In genomic region chr19:4072706-4073424, GRCm38 (mm10) we compare ENCODE assay signal across 25 mouse cellular contexts. TPM values are rescaled to one million over a fixed set of nuclear protein-coding genes. Genes with fewer than 3 reads are reported as not detected.
DNase-seq lines count a peak whose midpoint lies in the region; ATAC-seq and TF ChIP-seq lines count a peak whose summit lies in the region.
"Had no signal": no experiment of that assay in that cellular context is flagged by ENCODE, and none has a peak within 500 bp of the region (broad histone marks: within the 10 kb centered on the region; RNA-seq: fewer than 3 reads in every experiment).

No protein-coding gene starts in this region.

- no peak overlapping the region for H3K4me3 ChIP-seq in kidney, embryonic 16.5 days (ENCODE audit: low read length)
- H3K4me3 ChIP-seq in liver, postnatal 0 days (ENCODE audit: low read depth, low read length): no peak overlapping the region
- no peak overlapping the region for H3K4me3 ChIP-seq in liver, embryonic 12.5 days
- H3K4me3 ChIP-seq: embryonic facial prominence, embryonic 12.5 days; forebrain, embryonic 15.5 days; hindbrain, embryonic 13.5 days had no signal

- no peaks in the 10 kb centered on the region for H3K27me3 ChIP-seq in kidney, embryonic 16.5 days (ENCODE audit: insufficient read depth, low read length)
- no peaks in the 10 kb centered on the region for H3K27me3 ChIP-seq in liver, postnatal 0 days (ENCODE audit: insufficient read depth, low read length)
- H3K27me3 ChIP-seq in liver, embryonic 12.5 days (replicated peaks): peaks cover 12% of the 10 kb centered on the region; the same call in 1 of the 2 replicates
- H3K27me3 ChIP-seq: embryonic facial prominence, embryonic 12.5 days; forebrain, embryonic 15.5 days; hindbrain, embryonic 13.5 days had no signal

- TF ChIP-seq EP300 in liver, postnatal 0 days (IDR thresholded peaks at IDR 0.05; ENCODE audit: low read depth): no peak

- H3K9ac ChIP-seq in kidney, embryonic 16.5 days (replicated peaks; ENCODE audit: low read length): no peak overlapping the region
- no peak overlapping the region for H3K9ac ChIP-seq in liver, postnatal 0 days (replicated peaks)
- no peak overlapping the region for H3K9ac ChIP-seq in liver, embryonic 12.5 days
- H3K9ac ChIP-seq: embryonic facial prominence, embryonic 12.5 days; forebrain, embryonic 15.5 days; hindbrain, embryonic 13.5 days had no signal

- H3K4me1 ChIP-seq in kidney, embryonic 16.5 days (ENCODE audit: insufficient read depth, low read length): peaks cover 4% of the 10 kb centered on the region; the same call in 1 of the 2 replicates
- peaks cover 5% of the 10 kb centered on the region; the same call in 1 of the 2 replicates for H3K4me1 ChIP-seq in liver, postnatal 0 days (ENCODE audit: insufficient read depth)
- H3K4me1 ChIP-seq in liver, embryonic 12.5 days: peaks cover 22% of the 10 kb centered on the region
- H3K4me1 ChIP-seq: embryonic facial prominence, embryonic 12.5 days; forebrain, embryonic 15.5 days; hindbrain, embryonic 13.5 days had no signal

- no peak overlapping the region for H3K4me2 ChIP-seq in kidney, embryonic 16.5 days (replicated peaks; ENCODE audit: low read depth, low read length)
- no peak overlapping the region for H3K4me2 ChIP-seq in liver, postnatal 0 days (ENCODE audit: low read depth, low read length)
- no peak overlapping the region for H3K4me2 ChIP-seq in liver, embryonic 12.5 days
- H3K4me2 ChIP-seq: embryonic facial prominence, embryonic 12.5 days; forebrain, embryonic 15.5 days; hindbrain, embryonic 13.5 days had no signal

- WGBS in kidney, embryonic 16.5 days: 73% methylated on average over 6 of the region's 6 CpGs
- 76% methylated on average over 6 of the region's 6 CpGs for WGBS in liver, postnatal 0 days (ENCODE audit: insufficient replicate concordance)
- WGBS in liver, embryonic 12.5 days (ENCODE audit: insufficient replicate concordance): 68% methylated on average over 6 of the region's 6 CpGs

- peak; percentile 0 for DNase-seq in adrenal gland, postnatal 14 days
- DNase-seq in adrenal gland, postnatal 36 days: no peak
- DNase-seq in kidney, adult 11 months: peak; percentile 36
- DNase-seq in kidney, postnatal 10 days: no peak
- DNase-seq in kidney, postnatal 4 days: no peak
- DNase-seq in liver, postnatal 0 days: no peak
- DNase-seq: adrenal gland, adult 8-10 months; B cell, adult 2 months; cerebellum, adult 18-20 months; cerebellum, postnatal 25 days; gastrocnemius, postnatal 36 days; heart, adult 11 months; heart, postnatal 10 days had no signal

- H3K36me3 ChIP-seq in kidney, embryonic 16.5 days (ENCODE audit: insufficient read depth, low read length): no peaks in the 10 kb centered on the region
- no peaks in the 10 kb centered on the region for H3K36me3 ChIP-seq in liver, postnatal 0 days (replicated peaks; ENCODE audit: insufficient read depth, low read length)
- H3K36me3 ChIP-seq in liver, embryonic 12.5 days: no peaks in the 10 kb centered on the region
- H3K36me3 ChIP-seq: embryonic facial prominence, embryonic 12.5 days; forebrain, embryonic 15.5 days; G1E; hindbrain, embryonic 13.5 days had no signal

- ATAC-seq in kidney, embryonic 16.5 days (ENCODE audit: low FRiP score, low TSS enrichment): 0 out of 2 replicates have a peak, but pooled peaks have one; percentile 23
- no peak for ATAC-seq in liver, postnatal 0 days
- no peak for ATAC-seq in liver, embryonic 12.5 days
- ATAC-seq: CD4-positive, CD25-positive, alpha-beta regulatory T cell, adult 4 months; forebrain, embryonic 15.5 days had no signal

- H3K27ac ChIP-seq in kidney, embryonic 16.5 days (ENCODE audit: low read length): 0 out of 2 replicates have a peak overlapping the region, but pooled peaks have one; percentile 21
- peak overlapping the region; percentile 4; the same call in 1 of the 2 replicates for H3K27ac ChIP-seq in liver, postnatal 0 days (ENCODE audit: low read depth)
- no peak overlapping the region for H3K27ac ChIP-seq in liver, embryonic 12.5 days
- H3K27ac ChIP-seq: embryonic facial prominence, embryonic 12.5 days; forebrain, embryonic 15.5 days; hindbrain, embryonic 13.5 days had no signal

- no peaks in the 10 kb centered on the region for H3K9me3 ChIP-seq in kidney, embryonic 16.5 days (ENCODE audit: low read length)
- no peaks in the 10 kb centered on the region for H3K9me3 ChIP-seq in liver, postnatal 0 days (ENCODE audit: low read length)
- H3K9me3 ChIP-seq in liver, embryonic 12.5 days (replicated peaks): no peaks in the 10 kb centered on the region
- H3K9me3 ChIP-seq: embryonic facial prominence, embryonic 12.5 days; forebrain, embryonic 15.5 days; G1E; hindbrain, embryonic 13.5 days had no signal

- TF ChIP-seq CTCF in liver, postnatal 0 days (IDR thresholded peaks at IDR 0.05; ENCODE audit: low read depth): no peak

RNA-seq across cellular contexts. Expression of gene Cabp2, which starts 8.5 kb away (rescaled TPM):
- total RNA-seq in adrenal gland, postnatal 14 days (2021): not detected in 2 replicates
- not detected for total RNA-seq in adrenal gland, postnatal 36 days (2021)
- 0.21 and 0.96 TPM in 2 replicates for polyA plus RNA-seq in kidney, embryonic 16.5 days (2015; fragmentation: Nextera tagmentation; extraction: Ambion mirVana)
- 0.38 and 0.43 TPM in 2 replicates for polyA plus RNA-seq in liver, postnatal 0 days (2015; fragmentation: Nextera tagmentation; extraction: Ambion mirVana)
- 0.37 and 0.53 TPM in 2 replicates for polyA plus RNA-seq in liver, embryonic 12.5 days (2016; fragmentation: Nextera tagmentation; extraction: Ambion mirVana)
- total RNA-seq: adrenal gland, adult 8-10 months; G1E; gastrocnemius, adult 8-10 months; gastrocnemius, postnatal 36 days; heart, postnatal 10 days; hematopoietic stem cell, adult 5-6 weeks had no signal
- polyA plus RNA-seq: CD4-positive, CD25-positive, alpha-beta regulatory T cell, adult 4 months; cortical plate, adult 2 months; forebrain, embryonic 11.5 days; forebrain, embryonic 15.5 days; G1E; heart, embryonic 14.5 days; hindbrain, embryonic 13.5 days had no signal

RNA-seq across cellular contexts. Expression of gene Gstp3, which starts 13.5 kb away (rescaled TPM):
- 4.5 and 58.0 TPM in 2 replicates for total RNA-seq in adrenal gland, postnatal 14 days (2021)
- under 1 TPM; 0.63 to 0.99 TPM for total RNA-seq in adrenal gland, postnatal 36 days (2021)
- 0.36 and 0.49 TPM in 2 replicates for polyA plus RNA-seq in kidney, embryonic 16.5 days (2015; fragmentation: Nextera tagmentation; extraction: Ambion mirVana)
- 64.5 and 67.3 TPM in 2 replicates for polyA plus RNA-seq in liver, postnatal 0 days (2015; fragmentation: Nextera tagmentation; extraction: Ambion mirVana)
- 15.0 and 18.5 TPM in 2 replicates for polyA plus RNA-seq in liver, embryonic 12.5 days (2016; fragmentation: Nextera tagmentation; extraction: Ambion mirVana)
- total RNA-seq: gastrocnemius, adult 8-10 months; gastrocnemius, postnatal 36 days; heart, postnatal 10 days had no signal
- polyA plus RNA-seq: cortical plate, adult 2 months; embryonic facial prominence, embryonic 12.5 days; forebrain, embryonic 11.5 days; forebrain, embryonic 15.5 days; heart, embryonic 14.5 days; hindbrain, embryonic 13.5 days had no signal

RNA-seq across cellular contexts. Expression of gene Cdk2ap2, which starts 24.1 kb away (rescaled TPM):
- 78.4 and 97.1 TPM in 2 replicates for total RNA-seq in adrenal gland, postnatal 14 days (2021)
- 100 to 1,000 TPM; 109 to 132 TPM for total RNA-seq in adrenal gland, postnatal 36 days (2021)
- polyA plus RNA-seq in kidney, embryonic 16.5 days (2015; fragmentation: Nextera tagmentation; extraction: Ambion mirVana): 135 and 138 TPM in 2 replicates
- 91.2 and 91.9 TPM in 2 replicates for polyA plus RNA-seq in liver, postnatal 0 days (2015; fragmentation: Nextera tagmentation; extraction: Ambion mirVana)
- 93.2 and 101 TPM in 2 replicates for polyA plus RNA-seq in liver, embryonic 12.5 days (2016; fragmentation: Nextera tagmentation; extraction: Ambion mirVana)

RNA-seq across cellular contexts. Expression of gene Pitpnm1, which starts 26.9 kb away (rescaled TPM):
- total RNA-seq in adrenal gland, postnatal 14 days (2021): 95.1 and 116 TPM in 2 replicates
- 100 to 1,000 TPM in 1 of 2 experiments, 10 to 100 TPM in 1; 59.7 to 158 TPM for total RNA-seq in adrenal gland, postnatal 36 days (2021)
- polyA plus RNA-seq in kidney, embryonic 16.5 days (2015; fragmentation: Nextera tagmentation; extraction: Ambion mirVana): 20.0 and 22.2 TPM in 2 replicates
- 6.6 and 7.4 TPM in 2 replicates for polyA plus RNA-seq in liver, postnatal 0 days (2015; fragmentation: Nextera tagmentation; extraction: Ambion mirVana)
- polyA plus RNA-seq in liver, embryonic 12.5 days (2016; fragmentation: Nextera tagmentation; extraction: Ambion mirVana): 4.8 and 5.0 TPM in 2 replicates

RNA-seq across cellular contexts. Expression of gene Gstp2, which starts 27.0 kb away (rescaled TPM):
- total RNA-seq in adrenal gland, postnatal 14 days (2021): 62.4 and 76.7 TPM in 2 replicates
- total RNA-seq in adrenal gland, postnatal 36 days (2021): 10 to 100 TPM; 56.1 to 59.7 TPM
- 2.5 and 9.6 TPM in 2 replicates for polyA plus RNA-seq in kidney, embryonic 16.5 days (2015; fragmentation: Nextera tagmentation; extraction: Ambion mirVana)
- polyA plus RNA-seq in liver, postnatal 0 days (2015; fragmentation: Nextera tagmentation; extraction: Ambion mirVana): 5.8 and 6.4 TPM in 2 replicates
- 6.2 and 7.3 TPM in 2 replicates for polyA plus RNA-seq in liver, embryonic 12.5 days (2016; fragmentation: Nextera tagmentation; extraction: Ambion mirVana)
- total RNA-seq: G1E; hematopoietic stem cell, adult 5-6 weeks had no signal

Comparison
In these comparisons a context has a peak if more than half of its experiments do, and no peak if none do; other contexts are left out.
1. DNase-seq: peak in adrenal gland, postnatal 14 days (single experiment) and kidney, adult 11 months (single experiment); none in adrenal gland, postnatal 36 days (0 of 2), kidney, postnatal 10 days (single experiment), kidney, postnatal 4 days (0 of 2) and liver, postnatal 0 days (single experiment).
2. RNA of gene Gstp3, which starts 13.5 kb away (polyA plus RNA-seq): 64.5 to 67.3 TPM in liver, postnatal 0 days and 15.0 to 18.5 TPM in liver, embryonic 12.5 days; 0.36 to 0.49 TPM in kidney, embryonic 16.5 days; every median in the first group is over 10 times any median in the second.